Mouse (Mus musculus): ENCODE results near the gene Tbx18.

DNA sequence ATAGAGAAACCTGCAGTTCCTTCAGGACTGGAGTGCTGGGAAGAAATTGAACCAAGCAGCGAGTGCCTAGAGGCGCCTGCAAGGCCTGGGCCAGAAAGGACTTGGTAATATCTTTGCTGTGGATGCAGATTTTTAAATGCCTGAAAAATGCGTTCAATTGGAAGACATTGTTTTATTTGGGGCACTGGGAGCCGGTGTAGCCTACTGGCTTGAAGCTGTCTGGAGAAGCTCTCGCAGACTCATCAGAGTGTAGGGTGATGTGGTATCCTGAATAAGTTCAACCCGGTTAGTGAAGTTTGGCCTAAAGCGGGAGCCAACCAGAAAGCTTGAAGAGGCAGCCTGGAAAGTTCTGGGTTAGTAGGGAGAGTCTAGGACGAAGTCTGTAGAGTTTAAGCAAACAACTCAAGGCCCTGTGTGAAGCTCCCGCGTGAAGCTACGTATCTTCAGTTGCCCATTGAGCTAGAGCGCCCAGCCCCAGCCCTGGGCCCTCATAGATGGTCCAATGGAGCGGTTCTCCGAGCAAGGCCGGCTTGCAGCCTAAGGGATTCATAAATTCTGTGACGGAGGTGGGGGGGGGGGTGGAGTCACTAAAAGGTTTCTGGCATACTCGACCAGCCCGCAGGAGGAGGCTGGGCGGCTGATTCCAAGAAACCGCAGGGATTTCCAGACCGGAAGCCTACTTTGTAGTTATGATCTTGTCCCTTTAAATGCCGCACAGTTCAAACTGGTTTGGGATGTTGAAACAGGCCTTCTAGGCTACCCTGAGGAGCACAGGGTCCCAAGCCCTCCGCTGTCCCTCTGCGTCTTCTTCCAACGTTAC is 1.6 kb upstream of the Tbx18 start:
- no peak for TF ChIP-seq CTCF (conservative IDR thresholded peaks at IDR 0.05 in 1 of 2, IDR thresholded peaks at IDR 0.05 in 1 of 2; ENCODE audit: low read depth in 2 of 2, low read length in 2 of 2)
- no peak for TF ChIP-seq POLR2A (IDR thresholded peaks at IDR 0.05; ENCODE audit: low read depth, low read length)
- TF ChIP-seq POLR2AphosphoS2 (IDR thresholded peaks at IDR 0.05; ENCODE audit: low read depth, low read length), result no peak
- TF ChIP-seq EP300 (IDR thresholded peaks at IDR 0.05; ENCODE audit: low read length), result no peak
- TF ChIP-seq ZC3H11A (IDR thresholded peaks at IDR 0.05; ENCODE audit: low read depth, low read length), result no peak
- no peak for TF ChIP-seq MAX (IDR thresholded peaks at IDR 0.05; ENCODE audit: low read length)
- no peak for TF ChIP-seq ZNF384 (IDR thresholded peaks at IDR 0.05; ENCODE audit: low read depth, low read length)
- TF ChIP-seq ETS1 (conservative IDR thresholded peaks at IDR 0.05; ENCODE audit: low read depth, low read length), result no peak
- TF ChIP-seq MEF2A (IDR thresholded peaks at IDR 0.05; ENCODE audit: borderline replicate concordance, low read depth, low read length), result no peak

Data from CH12.LX (cell line).